Mouse (Mus musculus): ENCODE measurements around the gene Kcnh5. TPM values are rescaled to one million over a fixed set of nuclear protein-coding genes. Genes with fewer than 3 reads are reported as not detected.

Gene Kcnh5
- polyA plus RNA-seq, 1 experiment: not detected

DNA sequence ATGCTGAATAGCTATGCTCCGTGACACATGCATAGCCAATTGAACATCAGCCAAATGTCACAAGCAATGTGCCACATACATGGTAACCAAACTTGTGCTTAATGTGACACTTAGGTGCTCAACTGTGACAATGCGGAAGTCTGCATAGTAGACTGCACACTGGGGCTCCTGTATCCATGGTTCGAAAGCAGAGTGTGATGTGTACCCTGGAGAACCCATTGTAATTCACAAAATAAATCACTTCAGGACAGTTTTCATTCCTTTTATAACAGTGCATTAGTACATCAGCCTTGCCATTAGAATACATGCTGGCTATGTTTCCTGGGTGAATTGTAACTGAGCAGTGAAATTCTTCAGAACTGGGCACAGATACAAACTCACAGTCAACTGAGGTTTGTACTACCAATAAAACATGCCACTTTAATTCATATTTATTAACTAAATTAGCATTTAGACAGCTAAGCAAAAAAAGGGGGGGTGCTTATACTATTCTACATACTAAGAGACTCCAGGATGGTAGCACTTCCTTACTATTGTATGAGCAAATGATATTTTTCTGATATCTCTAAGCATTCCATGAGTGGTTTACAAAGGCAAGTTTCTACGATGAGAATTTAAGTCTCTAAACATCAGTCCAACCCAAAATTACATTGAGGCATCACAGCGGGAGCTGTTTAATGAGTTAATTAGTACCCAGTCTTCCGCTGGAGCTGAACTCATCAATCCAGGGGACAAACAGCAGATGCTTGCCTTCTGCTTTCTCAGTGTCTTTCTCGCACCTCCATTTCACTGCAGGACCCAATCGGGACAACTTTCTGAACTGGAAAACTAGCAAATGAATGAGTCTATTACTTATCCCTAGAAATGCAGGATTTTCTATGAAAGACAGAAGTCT is 144.9 kb downstream of the Kcnh5 start:
- H3K4me1 ChIP-seq (ENCODE audit: control insufficient read depth): no peaks in the 10 kb centered on the region
- H3K36me3 ChIP-seq (ENCODE audit: control insufficient read depth): no peaks in the 10 kb centered on the region
- no peak overlapping the region for H3K4me3 ChIP-seq (replicated peaks)
- TF ChIP-seq GATA1 (IDR thresholded peaks at IDR 0.05; ENCODE audit: low read length) (no peak), TAL1 (IDR thresholded peaks at IDR 0.05; ENCODE audit: low read length) (no peak)
- no peaks in the 10 kb centered on the region for H3K9me3 ChIP-seq (ENCODE audit: control insufficient read depth, low read length)
- no peaks in the 10 kb centered on the region for H3K27me3 ChIP-seq (ENCODE audit: control insufficient read depth)

GRCm38 (mm10) chr12:74971187-74971586 is 205.9 kb downstream of the Kcnh5 start:
- Histone ChIP-seq H3K27me3 (ENCODE audit: control insufficient read depth) (no peaks in the 10 kb centered on the region), H3K4me1 (ENCODE audit: control insufficient read depth) (no peaks in the 10 kb centered on the region), H3K9me3 (ENCODE audit: control insufficient read depth, low read length) (no peaks in the 10 kb centered on the region), H3K36me3 (ENCODE audit: control insufficient read depth) (no peaks in the 10 kb centered on the region), H3K4me3 (replicated peaks) (no peak overlapping the region)
- no peak for TF ChIP-seq TAL1 (IDR thresholded peaks at IDR 0.05; ENCODE audit: low read length)
- TF ChIP-seq GATA1 (IDR thresholded peaks at IDR 0.05; ENCODE audit: low read length): no peak

- H3K9me3 ChIP-seq (ENCODE audit: control insufficient read depth, low read length): no peaks in the 10 kb centered on the region
- no peak for TF ChIP-seq GATA1 (IDR thresholded peaks at IDR 0.05; ENCODE audit: low read length)
- no peak for TF ChIP-seq TAL1 (IDR thresholded peaks at IDR 0.05; ENCODE audit: low read length)
- H3K36me3 ChIP-seq (ENCODE audit: control insufficient read depth): no peaks in the 10 kb centered on the region
- H3K27me3 ChIP-seq (ENCODE audit: control insufficient read depth): no peaks in the 10 kb centered on the region
- H3K4me3 ChIP-seq (replicated peaks): no peak overlapping the region
- no peaks in the 10 kb centered on the region for H3K4me1 ChIP-seq (ENCODE audit: control insufficient read depth)
These were observed 207.7 kb downstream of the Kcnh5 start for GRCm38 (mm10) chr12:74969420-74969819.

- no peaks in the 10 kb centered on the region for H3K27me3 ChIP-seq (ENCODE audit: control insufficient read depth)
- no peaks in the 10 kb centered on the region for H3K9me3 ChIP-seq (ENCODE audit: control insufficient read depth, low read length)
- H3K36me3 ChIP-seq (ENCODE audit: control insufficient read depth): no peaks in the 10 kb centered on the region
- H3K4me1 ChIP-seq (ENCODE audit: control insufficient read depth): no peaks in the 10 kb centered on the region
- TF ChIP-seq TAL1 (IDR thresholded peaks at IDR 0.05; ENCODE audit: low read length): no peak
- TF ChIP-seq GATA1 (IDR thresholded peaks at IDR 0.05; ENCODE audit: low read length): no peak
- no peak overlapping the region for H3K4me3 ChIP-seq (replicated peaks)
These were observed 210.9 kb downstream of the Kcnh5 start for GRCm38 (mm10) chr12:74966266-74966665.

DNA sequence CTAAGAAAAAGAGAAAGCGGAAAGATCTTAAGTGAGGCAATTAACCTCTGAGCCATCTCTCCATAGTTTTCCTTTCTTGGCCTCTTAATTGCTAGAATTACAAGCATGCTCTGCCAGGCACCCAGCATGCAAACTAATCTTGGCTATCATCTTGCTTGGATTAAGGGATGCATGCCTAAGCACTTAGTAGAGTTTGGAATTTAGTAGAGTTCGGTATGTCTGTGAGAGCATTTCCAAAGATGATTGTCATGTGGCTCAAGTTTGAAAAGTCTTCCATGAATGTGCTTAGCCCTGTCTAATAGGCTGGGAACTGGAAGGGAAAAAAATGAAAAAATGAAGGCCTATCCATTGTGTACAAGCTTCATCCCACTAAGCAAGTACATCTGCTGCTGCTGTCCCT is 224.5 kb downstream of the Kcnh5 start:
- Histone ChIP-seq H3K36me3 (ENCODE audit: control insufficient read depth) (no peaks in the 10 kb centered on the region), H3K4me1 (ENCODE audit: control insufficient read depth) (no peaks in the 10 kb centered on the region), H3K27me3 (ENCODE audit: control insufficient read depth) (no peaks in the 10 kb centered on the region), H3K4me3 (replicated peaks) (no peak overlapping the region), H3K9me3 (ENCODE audit: control insufficient read depth, low read length) (peaks cover 3% of the 10 kb centered on the region)
- TF ChIP-seq TAL1 (IDR thresholded peaks at IDR 0.05; ENCODE audit: low read length) (no peak), GATA1 (IDR thresholded peaks at IDR 0.05; ENCODE audit: low read length) (no peak)

GRCm38 (mm10) chr12:74951124-74952115 is 225.7 kb downstream of the Kcnh5 start:
- TF ChIP-seq TAL1 (IDR thresholded peaks at IDR 0.05; ENCODE audit: low read length) (no peak), GATA1 (IDR thresholded peaks at IDR 0.05; ENCODE audit: low read length) (no peak)
- Histone ChIP-seq H3K4me1 (ENCODE audit: control insufficient read depth) (no peaks in the 10 kb centered on the region), H3K9me3 (ENCODE audit: control insufficient read depth, low read length) (peaks cover 4% of the 10 kb centered on the region), H3K36me3 (ENCODE audit: control insufficient read depth) (no peaks in the 10 kb centered on the region), H3K27me3 (ENCODE audit: control insufficient read depth) (no peaks in the 10 kb centered on the region), H3K4me3 (replicated peaks) (no peak overlapping the region)

- TF ChIP-seq GATA1 (IDR thresholded peaks at IDR 0.05; ENCODE audit: low read length) (no peak), TAL1 (IDR thresholded peaks at IDR 0.05; ENCODE audit: low read length) (no peak)
- Histone ChIP-seq H3K4me1 (ENCODE audit: control insufficient read depth) (no peaks in the 10 kb centered on the region), H3K9me3 (ENCODE audit: control insufficient read depth, low read length) (peaks cover 2% of the 10 kb centered on the region; the same call in 1 of the 2 replicates), H3K27me3 (ENCODE audit: control insufficient read depth) (no peaks in the 10 kb centered on the region), H3K36me3 (ENCODE audit: control insufficient read depth) (no peaks in the 10 kb centered on the region), H3K4me3 (replicated peaks) (no peak overlapping the region)
These were observed 275.8 kb downstream of the Kcnh5 start for GRCm38 (mm10) chr12:74901331-74901730.

- Histone ChIP-seq H3K9me3 (ENCODE audit: control insufficient read depth, low read length) (peaks cover 2% of the 10 kb centered on the region; the same call in 1 of the 2 replicates), H3K27me3 (ENCODE audit: control insufficient read depth) (no peaks in the 10 kb centered on the region), H3K36me3 (ENCODE audit: control insufficient read depth) (no peaks in the 10 kb centered on the region), H3K4me1 (ENCODE audit: control insufficient read depth) (no peaks in the 10 kb centered on the region), H3K4me3 (replicated peaks) (no peak overlapping the region)
- TF ChIP-seq TAL1 (IDR thresholded peaks at IDR 0.05; ENCODE audit: low read length) (no peak), GATA1 (IDR thresholded peaks at IDR 0.05; ENCODE audit: low read length) (no peak)
These were observed 276.4 kb downstream of the Kcnh5 start for GRCm38 (mm10) chr12:74900777-74901176.

GRCm38 (mm10) chr12:74899055-74899454 is 278.1 kb downstream of the Kcnh5 start:
- Histone ChIP-seq H3K4me1 (ENCODE audit: control insufficient read depth) (no peaks in the 10 kb centered on the region), H3K9me3 (ENCODE audit: control insufficient read depth, low read length) (peaks cover 2% of the 10 kb centered on the region; the same call in 1 of the 2 replicates), H3K4me3 (replicated peaks) (no peak overlapping the region), H3K27me3 (ENCODE audit: control insufficient read depth) (no peaks in the 10 kb centered on the region), H3K36me3 (ENCODE audit: control insufficient read depth) (no peaks in the 10 kb centered on the region)
- TF ChIP-seq TAL1 (IDR thresholded peaks at IDR 0.05; ENCODE audit: low read length): no peak
- TF ChIP-seq GATA1 (IDR thresholded peaks at IDR 0.05; ENCODE audit: low read length): no peak

Measured in erythroblast, embryonic 14.5 days (primary cell).